Mouse (Mus musculus) ovary, postnatal 36 days (tissue): Measurements from ENCODE around the gene Nans.

Experiments
- DNase-seq: peaks from one replicate; pipeline ENCODE4 v3.0.0; 2022; ENCODE audit warnings: low spot score, mixed read lengths

Gene Nans

GRCm38 (mm10) chr4:46485696-46486417 lies 3.2 kb upstream of the Nans start:
- peak; percentile 58 for DNase-seq

DNA sequence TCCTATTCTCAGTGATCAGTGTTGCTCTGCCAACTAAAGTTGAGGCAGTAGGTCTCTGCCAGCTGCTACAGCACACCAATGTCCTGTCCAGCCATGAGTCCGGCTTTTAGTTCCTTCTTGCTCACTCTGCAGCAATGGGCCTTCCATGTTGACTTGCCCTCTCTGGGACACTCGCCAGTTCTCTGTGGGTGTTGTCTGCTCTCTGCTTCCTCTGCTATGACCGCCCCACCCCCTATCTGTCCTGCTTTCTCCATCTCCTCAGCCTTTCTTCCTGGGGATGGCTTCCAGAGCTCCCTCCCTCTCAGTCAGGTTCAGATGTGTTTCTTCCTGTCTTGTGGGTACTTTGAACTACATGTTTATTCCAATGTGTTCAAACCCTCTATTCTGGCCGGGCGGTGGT lies 1.7 kb upstream of the Nans start:
- DNase-seq = peak; percentile 34

GRCm38 (mm10) chr4:46493071-46493470 lies 4.0 kb downstream of the Nans start:
- DNase-seq = no peak

DNA sequence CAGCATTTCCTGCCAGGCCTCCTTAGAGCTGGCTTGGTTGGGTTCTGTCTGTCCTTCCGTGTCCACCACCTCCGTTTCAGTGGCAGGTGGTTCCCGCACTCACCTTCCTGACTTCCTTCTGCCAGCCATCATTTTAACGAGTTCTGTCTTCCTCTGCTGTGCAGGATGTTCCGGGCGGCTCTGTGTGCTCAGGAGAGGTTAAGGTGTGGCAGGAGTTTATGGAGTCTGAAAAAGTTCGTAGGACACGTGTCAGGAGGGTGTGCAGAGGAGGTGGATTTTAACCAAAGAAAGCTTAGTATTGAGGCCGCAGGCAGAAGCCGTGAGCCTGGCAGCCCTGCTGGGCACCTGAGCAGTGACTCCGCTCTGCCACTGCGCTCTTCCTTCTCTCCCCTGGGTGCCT lies 6.5 kb downstream of the Nans start:
- no peak for DNase-seq

GRCm38 (mm10) chr4:46497286-46497892 lies 8.3 kb downstream of the Nans start:
- DNase-seq = peak; percentile 38

GRCm38 (mm10) chr4:46498511-46498910 lies 9.5 kb downstream of the Nans start:
- no peak for DNase-seq

DNA sequence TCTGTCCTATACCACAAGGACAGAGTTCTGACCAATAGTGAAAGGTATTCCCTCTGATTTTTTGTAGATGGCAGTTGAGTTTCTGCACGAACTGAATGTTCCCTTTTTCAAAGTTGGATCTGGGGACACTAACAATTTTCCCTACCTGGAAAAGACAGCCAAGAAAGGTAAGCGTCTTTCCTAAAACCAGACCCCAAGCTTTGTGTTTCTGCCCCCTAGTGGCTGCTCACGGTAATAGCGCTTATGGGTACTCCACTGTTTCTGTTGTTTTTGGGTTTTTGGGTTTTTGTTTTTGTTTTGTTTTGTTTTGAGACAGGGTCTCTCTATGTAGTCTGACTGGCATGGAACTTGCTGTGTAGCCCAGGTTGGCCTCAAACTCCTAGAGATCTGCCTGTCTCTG lies 9.9 kb downstream of the Nans start:
- no peak for DNase-seq

- DNase-seq = no peak
These were observed 13.8 kb downstream of the Nans start for GRCm38 (mm10) chr4:46502606-46503502.

DNA sequence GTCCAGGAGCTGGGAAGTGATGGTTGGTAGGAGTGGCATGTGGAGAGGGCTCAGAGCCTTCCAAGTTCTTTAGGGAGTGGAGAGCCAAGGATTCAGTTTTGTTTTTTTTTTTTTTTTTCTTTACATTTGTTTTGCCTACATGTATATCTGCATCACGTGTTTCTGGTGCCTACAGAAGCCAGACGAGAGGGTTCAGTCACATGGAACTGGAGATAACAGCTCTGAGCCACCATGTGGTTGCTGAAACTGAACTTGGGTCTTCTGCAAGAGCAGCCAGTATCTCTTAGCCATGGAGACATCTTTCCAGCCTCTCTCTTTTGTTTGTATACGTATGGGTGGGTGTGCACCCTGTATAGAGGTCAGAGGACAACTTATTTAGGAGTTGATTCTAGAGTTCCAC lies 14.8 kb downstream of the Nans start:
- DNase-seq = no peak

GRCm38 (mm10) chr4:46505361-46506057 lies 16.5 kb downstream of the Nans start:
- DNase-seq = no peak

DNA sequence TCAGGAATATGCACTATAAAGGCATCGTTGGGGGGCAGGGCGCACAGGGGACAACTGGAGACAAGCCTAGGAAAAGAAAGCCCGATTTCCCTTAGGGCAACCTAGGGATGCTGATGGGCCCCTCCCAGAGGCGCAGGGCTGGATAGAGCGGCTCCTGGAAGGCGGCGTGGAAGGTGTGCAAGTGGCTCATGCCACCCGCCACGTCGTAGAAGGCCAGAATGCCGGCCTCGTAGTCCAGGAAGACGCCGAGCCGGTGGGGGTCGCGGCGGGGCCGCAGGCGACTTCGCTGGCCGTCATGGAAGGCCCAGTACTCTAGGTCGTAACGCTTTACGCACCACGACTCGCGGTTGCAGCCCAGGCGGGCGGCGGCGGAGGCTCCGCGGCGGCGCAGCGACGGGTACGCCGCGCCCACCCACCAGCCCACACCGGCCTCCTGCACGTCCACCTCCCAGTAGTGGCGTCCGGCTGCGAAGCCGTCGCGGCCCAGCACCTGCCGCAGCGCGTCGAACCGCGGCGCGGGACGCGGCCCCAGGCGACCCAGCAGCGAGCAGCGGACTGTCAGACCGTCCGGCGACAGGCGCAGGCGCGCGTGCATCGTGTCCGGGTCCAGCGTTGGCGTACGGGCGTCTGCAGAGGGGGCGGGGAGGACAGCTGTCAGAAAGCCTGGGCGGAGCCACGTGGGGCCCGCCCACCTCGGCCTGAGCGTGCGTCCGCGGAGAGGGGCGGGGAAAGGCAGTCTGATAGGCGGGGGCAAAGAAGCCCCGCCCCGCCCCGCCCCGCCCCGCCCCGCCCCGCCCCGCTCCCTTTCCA lies 18.0 kb downstream of the Nans start:
- peak; percentile 96 for DNase-seq

GRCm38 (mm10) chr4:46507736-46508460 lies 18.9 kb downstream of the Nans start:
- DNase-seq = peak; percentile 75

GRCm38 (mm10) chr4:46520491-46520890 lies 31.4 kb downstream of the Nans start:
- DNase-seq = no peak

DNA sequence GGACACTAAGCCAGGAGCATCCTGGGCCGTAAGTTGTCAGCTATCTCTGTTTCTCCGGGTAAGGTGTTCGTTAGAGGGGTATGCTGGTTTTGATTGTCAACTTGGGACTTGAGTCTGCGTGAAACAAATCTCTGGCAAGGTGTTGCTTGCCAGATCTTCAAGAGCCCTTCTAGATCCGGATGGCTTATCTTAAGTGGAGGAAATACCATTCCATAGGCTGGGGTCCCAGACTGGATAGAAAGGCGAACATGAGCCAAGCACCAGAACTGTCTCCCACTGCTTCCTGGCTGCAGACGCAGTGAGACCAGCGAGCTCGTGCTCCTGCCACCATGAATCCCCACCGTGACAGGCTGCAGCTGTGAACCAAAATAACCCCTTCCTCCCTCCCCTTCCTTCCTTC lies 32.4 kb downstream of the Nans start:
- no peak for DNase-seq

DNA sequence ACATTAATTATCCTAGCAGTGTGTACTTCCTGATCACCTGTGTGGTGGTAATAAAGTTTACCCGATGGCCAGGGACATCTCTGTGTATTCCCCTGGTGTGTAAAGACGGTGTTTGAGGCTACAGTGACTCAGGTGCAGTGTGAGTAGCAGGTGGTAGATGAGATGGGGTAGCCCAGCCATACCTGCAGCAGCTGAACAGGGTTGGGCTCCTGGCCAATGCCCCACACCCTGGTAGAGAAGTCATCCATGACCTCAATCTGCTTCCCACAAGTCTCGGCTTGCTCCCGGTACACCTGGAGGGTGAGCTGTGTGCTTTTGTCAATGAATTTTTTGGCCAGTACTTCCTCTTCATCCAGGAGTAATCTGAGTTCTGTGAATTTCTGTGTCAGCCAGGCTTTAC lies 34.3 kb downstream of the Nans start:
- DNase-seq = no peak

- DNase-seq = no peak
These were observed 37.2 kb downstream of the Nans start for GRCm38 (mm10) chr4:46526226-46526625.

- no peak for DNase-seq
These were observed 37.9 kb downstream of the Nans start for GRCm38 (mm10) chr4:46526798-46527557.

- no peak for DNase-seq
These were observed 38.5 kb downstream of the Nans start for GRCm38 (mm10) chr4:46527558-46527926.

- DNase-seq = no peak
These were observed 40.7 kb downstream of the Nans start for GRCm38 (mm10) chr4:46529722-46530121.

- DNase-seq = no peak
These were observed 43.5 kb downstream of the Nans start for GRCm38 (mm10) chr4:46532511-46532910.
